Mouse (Mus musculus) lung, adult 2 months (tissue): Measurements from ENCODE around the gene Gtf2b.

ENCODE experiments used
- CTCF ChIP-seq: fragments of 200-500 bp; IDR thresholded peaks from 2 replicates; pipeline ENCODE4 v1.5.1; 2011; ENCODE audit warnings: mild to moderate bottlenecking, low read length, control low read depth; ENCODE audit not compliant: insufficient read depth
- POLR2A ChIP-seq: fragments of 200-500 bp; IDR thresholded peaks from 2 replicates; pipeline ENCODE4 v1.6.1; 2011; ENCODE audit warnings: low read depth, mild to moderate bottlenecking, control low read depth, low read length, borderline replicate concordance; ENCODE audit errors: extremely low read depth

- no peak for TF ChIP-seq POLR2A
- TF ChIP-seq CTCF = no peak
Measured at GRCm38 (mm10) chr3:142773538-142774191, 8.8 kb downstream of the Gtf2b start.
